Mouse (Mus musculus): ENCODE results near the gene Dmrt3. TPM values are rescaled to one million over a fixed set of nuclear protein-coding genes. Genes with fewer than 3 reads are reported as not detected.

Dmrt3 gene
- polyA plus RNA-seq, 1 experiment from 2014 or later = 2.4 TPM

DNA sequence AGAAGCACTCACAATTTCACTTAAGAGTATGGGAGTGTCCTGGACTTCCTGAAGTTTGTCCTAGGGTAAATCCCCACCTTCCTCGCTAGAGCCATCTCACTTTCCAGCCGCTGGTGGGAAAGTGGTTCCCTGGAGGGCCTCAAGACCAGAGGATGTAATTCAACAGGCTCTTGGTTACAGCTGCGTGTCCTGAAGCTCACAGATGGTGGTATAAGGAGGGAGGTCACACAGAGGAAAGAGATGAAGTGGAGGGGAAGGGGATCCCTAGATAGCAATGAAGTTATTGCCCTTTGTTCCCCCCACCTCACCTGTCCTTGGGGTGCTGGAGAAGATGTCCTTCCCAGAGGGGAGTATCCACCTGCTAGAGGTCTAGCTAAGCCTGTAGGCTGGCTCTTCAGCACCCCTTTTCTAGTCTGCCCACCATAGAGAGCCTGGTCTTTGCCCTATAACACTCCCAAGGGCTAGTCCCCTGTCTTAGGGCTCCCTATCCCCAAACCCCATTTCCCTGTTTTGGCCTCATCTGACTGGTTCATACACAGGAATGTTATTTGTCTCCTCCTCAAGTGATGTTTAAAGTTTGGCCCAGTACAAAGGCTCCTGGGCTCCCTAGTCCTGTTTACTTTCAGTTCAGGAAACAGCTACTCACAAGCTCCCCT is 59.6 kb downstream of the Dmrt3 start:
- H3K9me3 ChIP-seq (ENCODE audit: control insufficient read depth, low read length) = no peaks in the 10 kb centered on the region
- H3K27me3 ChIP-seq (ENCODE audit: control insufficient read depth, insufficient read depth, low read length) = peaks cover 96% of the 10 kb centered on the region
- H3K9ac ChIP-seq (ENCODE audit: low read length) = no peak overlapping the region
- H3K4me2 ChIP-seq (ENCODE audit: low read depth) = no peak overlapping the region
- H3K36me3 ChIP-seq (ENCODE audit: control insufficient read depth, insufficient read depth, low read length) = no peaks in the 10 kb centered on the region
- no peak for ATAC-seq (ENCODE audit: insufficient read depth, low FRiP score, low TSS enrichment)
- H3K4me1 ChIP-seq (ENCODE audit: control insufficient read depth, insufficient read depth, low read length) = peaks cover 12% of the 10 kb centered on the region; the same call in 1 of the 2 replicates
- H3K4me3 ChIP-seq (ENCODE audit: low read depth, low read length) = no peak overlapping the region
- no peak overlapping the region for H3K27ac ChIP-seq (ENCODE audit: low read depth, low read length)
- no peak for DNase-seq (ENCODE audit: low spot score)
- WGBS = 0% methylated on average over 3 of the region's 3 CpGs

- Histone ChIP-seq H3K27ac (ENCODE audit: low read depth, low read length) (no peak overlapping the region), H3K36me3 (ENCODE audit: control insufficient read depth, insufficient read depth, low read length) (no peaks in the 10 kb centered on the region), H3K4me1 (ENCODE audit: control insufficient read depth, insufficient read depth, low read length) (peaks cover 12% of the 10 kb centered on the region; the same call in 1 of the 2 replicates), H3K4me3 (ENCODE audit: low read depth, low read length) (no peak overlapping the region), H3K27me3 (ENCODE audit: control insufficient read depth, insufficient read depth, low read length) (peaks cover 97% of the 10 kb centered on the region), H3K4me2 (ENCODE audit: low read depth) (peak overlapping the region; percentile 12; the same call in 1 of the 2 replicates), H3K9ac (ENCODE audit: low read length) (no peak overlapping the region), H3K9me3 (ENCODE audit: control insufficient read depth, low read length) (no peaks in the 10 kb centered on the region)
- ATAC-seq (ENCODE audit: insufficient read depth, low FRiP score, low TSS enrichment) (no peak), DNase-seq (ENCODE audit: low spot score) (no peak)
- WGBS = 1% methylated on average over 17 of the region's 17 CpGs
Observed at GRCm38 (mm10) chr19:25670571-25671285, 60.6 kb downstream of the Dmrt3 start.

GRCm38 (mm10) chr19:25671681-25672080 is 61.6 kb downstream of the Dmrt3 start:
- Histone ChIP-seq H3K9me3 (ENCODE audit: control insufficient read depth, low read length) (no peaks in the 10 kb centered on the region), H3K4me2 (ENCODE audit: low read depth) (peak overlapping the region; percentile 71), H3K27me3 (ENCODE audit: control insufficient read depth, insufficient read depth, low read length) (peaks cover 98% of the 10 kb centered on the region), H3K4me3 (ENCODE audit: low read depth, low read length) (peak overlapping the region; percentile 40), H3K36me3 (ENCODE audit: control insufficient read depth, insufficient read depth, low read length) (no peaks in the 10 kb centered on the region), H3K4me1 (ENCODE audit: control insufficient read depth, insufficient read depth, low read length) (0 out of 2 replicates have a peak, but pooled peaks cover 8% of the 10 kb centered on the region), H3K27ac (ENCODE audit: low read depth, low read length) (no peak overlapping the region), H3K9ac (ENCODE audit: low read length) (no peak overlapping the region)
- WGBS = under 1% methylated on average over 14 of the region's 14 CpGs
- ATAC-seq (ENCODE audit: insufficient read depth, low FRiP score, low TSS enrichment) = peak; percentile 11; the same call in 1 of the 2 replicates
- DNase-seq (ENCODE audit: low spot score) = no peak

DNA sequence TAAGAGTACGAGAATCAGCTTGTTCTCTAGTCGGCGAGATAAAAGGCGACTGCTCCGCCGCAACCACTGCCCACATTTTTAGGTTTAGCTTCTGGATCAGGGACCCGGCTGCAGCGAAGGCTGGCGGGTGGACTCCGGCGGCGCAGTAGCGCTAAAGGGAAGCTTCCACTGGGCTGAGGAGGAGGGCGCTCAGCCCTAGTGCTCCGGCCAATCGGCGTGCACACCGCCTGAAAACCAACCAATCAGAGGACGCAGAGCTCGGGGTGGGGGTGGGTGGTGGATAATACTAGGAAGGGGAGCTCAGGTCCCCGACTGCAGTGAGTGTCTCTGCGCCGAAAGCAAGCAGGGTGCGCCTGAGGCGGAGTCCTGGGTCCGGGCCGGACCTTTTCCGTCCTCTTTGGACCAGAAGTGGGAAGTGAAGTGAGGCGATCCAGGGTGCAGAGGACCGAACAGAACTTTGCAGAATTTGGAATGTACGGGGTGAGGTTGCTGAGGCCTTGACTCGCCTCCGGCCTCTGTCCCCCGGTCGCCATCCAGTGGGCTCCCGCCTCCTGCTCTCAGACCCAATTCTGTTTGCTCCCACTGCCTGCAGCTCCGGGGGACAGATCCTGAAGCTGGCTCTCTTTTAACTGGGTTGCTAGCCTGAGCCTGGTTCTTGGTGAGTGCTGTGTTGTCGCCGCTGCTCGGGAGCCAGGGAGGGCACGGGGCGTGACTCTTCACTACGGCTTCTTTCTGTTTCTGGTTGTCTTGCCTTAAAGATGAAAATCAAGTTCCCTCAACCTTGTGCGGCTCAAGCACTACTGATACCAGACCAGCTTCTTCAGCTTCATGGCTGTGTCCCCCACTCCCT is 62.2 kb downstream of the Dmrt3 start, which contains the start of gene Dmrt2:
Dmrt2 (plus strand) TSS at position 311 of the 850 bp plus-strand sequence.
- H3K4me2 ChIP-seq (ENCODE audit: low read depth) = peak within 1 kb of the TSS; percentile 71
- DNase-seq (ENCODE audit: low spot score) = peak; percentile 91
- H3K36me3 ChIP-seq (ENCODE audit: control insufficient read depth, insufficient read depth, low read length) = no peaks in the 10 kb centered on the region
- WGBS = under 1% methylated on average over 44 of the region's 44 CpGs
- H3K27ac ChIP-seq (ENCODE audit: low read depth, low read length) = no peak within 1 kb of the TSS
- peak within 1 kb of the TSS; percentile 40 for H3K4me3 ChIP-seq (ENCODE audit: low read depth, low read length)
- 0 out of 2 replicates have a peak, but pooled peaks cover 8% of the 10 kb centered on the region for H3K4me1 ChIP-seq (ENCODE audit: control insufficient read depth, insufficient read depth, low read length)
- H3K9ac ChIP-seq (ENCODE audit: low read length) = peak within 1 kb of the TSS; percentile 46
- peak; percentile 100 for ATAC-seq (ENCODE audit: insufficient read depth, low FRiP score, low TSS enrichment)
- H3K27me3 ChIP-seq (ENCODE audit: control insufficient read depth, insufficient read depth, low read length) = peaks cover 96% of the 10 kb centered on the region
- no peaks in the 10 kb centered on the region for H3K9me3 ChIP-seq (ENCODE audit: control insufficient read depth, low read length)

Other genes starting within 250 kb of the Dmrt3 start
- gene Dmrt1, start 104.7 kb upstream of the Dmrt3 start, polyA plus RNA-seq (2014; fragmentation: Nextera tagmentation; extraction: Ambion mirVana) = 0.14 and 0.16 TPM in 2 replicates
- gene Dmrt2, start 62.1 kb downstream of the Dmrt3 start, polyA plus RNA-seq (2014; fragmentation: Nextera tagmentation; extraction: Ambion mirVana) = 15.4 and 19.7 TPM in 2 replicates